Mouse (Mus musculus) liver, embryonic 14.5 days (tissue): Measurements from ENCODE around the gene Tmem121.
"Not testable (repeated sequence)": the region's sequence is repeated elsewhere in the genome, so short reads cannot be mapped to it uniquely, and the experiment has no call there.

Source experiments
- CTCF ChIP-seq: IDR thresholded peaks from 2 replicates; pipeline ENCODE4 v1.5.1; 2016; ENCODE audit warnings: antibody characterized with exemption, low read depth, control low read depth
- EP300 ChIP-seq: IDR thresholded peaks from 2 replicates; pipeline ENCODE4 v1.6.1; 2016; ENCODE audit warnings: antibody characterized with exemption, low read depth

- TF ChIP-seq CTCF, EP300: not testable (repeated sequence)
Observed at GRCm38 (mm10) chr12:113199132-113199531, 13.4 kb downstream of the Tmem121 start.
